Mouse (Mus musculus): ENCODE measurements around the gene Nckap5l. TPM values are rescaled to one million over a fixed set of nuclear protein-coding genes. Genes with fewer than 3 reads are reported as not detected.

Gene Nckap5l
- polyA plus RNA-seq (2012; ENCODE audit: insufficient read depth, insufficient read length, low replicate concordance, missing spikeins): not detected in 2 replicates

DNA sequence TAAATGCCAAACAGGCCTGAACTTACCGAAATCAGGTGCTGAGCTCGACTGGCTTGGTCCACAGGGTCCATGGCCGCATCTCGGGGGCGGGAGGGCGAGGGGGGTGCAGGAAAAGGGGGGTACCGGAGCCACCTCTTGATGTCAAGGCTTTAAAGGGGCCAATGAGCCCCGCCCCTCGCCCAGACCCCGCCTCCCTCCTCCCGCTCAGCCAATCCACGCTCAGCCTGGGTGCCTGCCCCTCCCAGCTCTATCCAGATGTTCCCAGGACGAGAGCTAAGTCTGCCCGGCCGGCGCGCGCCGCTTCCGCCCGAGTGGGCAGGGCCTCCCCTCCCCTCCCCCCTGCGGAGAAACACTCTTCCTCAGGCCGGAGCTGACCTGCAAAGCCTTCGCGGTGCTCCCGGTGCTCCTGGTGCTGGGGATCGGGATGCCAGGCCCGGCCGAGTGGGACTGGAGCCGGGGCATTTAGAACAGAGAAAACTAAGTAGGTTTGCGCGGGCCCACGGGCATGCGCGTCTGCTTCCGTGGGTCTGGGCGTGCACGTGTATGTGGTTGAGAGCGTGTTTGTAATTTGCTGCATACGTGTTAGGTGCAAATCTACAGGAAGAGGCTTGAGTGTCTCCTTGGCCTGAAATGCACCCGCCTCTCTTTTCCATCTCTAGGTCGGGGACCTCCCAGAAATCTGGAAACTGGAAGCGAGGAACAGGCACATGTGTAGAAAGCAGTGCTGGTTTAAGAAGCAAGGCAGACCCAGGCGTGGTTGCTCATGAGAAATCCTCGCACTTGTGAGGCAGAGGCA is at the start of gene Nckap5l:
Gene Nckap5l (minus strand): TSS at position 143 of the 796 bp plus-strand sequence.
- under 1% methylated on average over 45 of the region's 45 CpGs for WGBS
- TF ChIP-seq CTCF (IDR thresholded peaks at IDR 0.05; ENCODE audit: insufficient read depth, low read depth, low read length): no peak
- peak; percentile 12; the same call in 1 of the 2 replicates for TF ChIP-seq POLR2A (IDR thresholded peaks at IDR 0.05; ENCODE audit: insufficient read depth, low read depth, low read length)
- peaks cover 31% of the 10 kb centered on the region for H3K4me1 ChIP-seq (ENCODE audit: control insufficient read depth, insufficient read depth, low read length)
- H3K27ac ChIP-seq (ENCODE audit: insufficient read depth, low read depth, low read length): peak within 1 kb of the TSS; percentile 71
- peak within 1 kb of the TSS; percentile 65 for H3K4me3 ChIP-seq (ENCODE audit: insufficient read depth, low read depth, low read length)

DNA sequence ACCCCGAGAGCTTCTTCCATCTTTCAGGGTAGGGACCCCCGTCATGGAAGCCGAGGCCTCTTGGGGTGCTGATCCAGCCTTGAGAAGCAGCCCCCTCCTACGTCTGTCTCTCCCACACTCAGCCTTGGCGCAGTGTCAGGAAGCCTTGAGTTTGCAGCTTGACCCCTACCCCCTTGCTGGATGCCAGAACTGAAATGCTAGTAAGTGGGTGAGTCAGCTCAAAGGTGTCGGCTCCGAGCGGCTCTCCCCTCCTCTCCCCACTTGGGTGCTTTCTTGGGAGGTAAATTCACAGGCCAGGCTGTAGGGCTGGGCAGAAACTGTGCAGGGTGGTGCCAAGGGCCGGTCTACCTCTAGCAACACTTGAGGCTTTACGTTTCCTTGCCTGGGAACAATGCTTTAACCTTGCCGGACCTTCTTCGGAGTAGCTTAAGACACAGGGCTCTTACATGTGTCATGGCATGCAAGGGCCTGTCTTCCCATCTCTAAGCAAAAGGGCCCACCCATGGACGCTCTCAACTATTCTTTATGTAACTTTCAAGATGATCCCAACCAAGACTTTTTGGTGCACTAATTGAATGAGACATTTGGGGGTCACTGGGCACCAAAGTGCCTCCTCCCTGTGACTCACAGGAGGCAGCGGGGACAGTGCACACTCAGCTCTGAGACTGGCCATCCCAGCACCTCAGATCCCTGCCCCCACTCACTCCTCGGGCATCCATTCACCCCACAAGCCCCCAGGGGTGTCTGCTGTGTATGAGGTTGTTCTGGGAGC is 48.0 kb upstream of the Nckap5l start:
- peak overlapping the region; percentile 37 for H3K27ac ChIP-seq (ENCODE audit: insufficient read depth, low read depth, low read length)
- TF ChIP-seq CTCF (IDR thresholded peaks at IDR 0.05; ENCODE audit: insufficient read depth, low read depth, low read length) (no peak), POLR2A (IDR thresholded peaks at IDR 0.05; ENCODE audit: insufficient read depth, low read depth, low read length) (no peak)
- WGBS: 71% methylated on average over 15 of the region's 15 CpGs

DNA sequence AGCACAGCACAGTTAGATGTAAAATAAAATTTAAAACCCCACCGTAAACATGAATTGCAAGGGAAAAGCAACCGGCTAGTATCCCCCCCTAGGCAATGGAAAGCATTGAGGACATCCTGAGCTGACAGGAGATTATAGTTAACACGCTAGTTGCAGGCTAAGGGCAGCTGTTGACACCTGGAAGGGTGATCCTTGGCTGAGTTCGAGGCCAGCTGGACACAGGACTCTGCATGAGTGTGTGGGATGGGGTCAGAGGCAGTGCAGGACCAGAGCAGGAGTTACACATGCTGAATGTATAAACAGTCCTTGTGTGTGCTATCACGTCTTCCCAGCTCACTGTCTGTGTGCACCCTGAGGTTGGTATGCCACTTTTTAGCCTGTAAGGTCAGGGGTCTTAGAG is 45.7 kb upstream of the Nckap5l start:
- H3K4me1 ChIP-seq (ENCODE audit: control insufficient read depth, insufficient read depth, low read length): peaks cover 65% of the 10 kb centered on the region
- TF ChIP-seq CTCF (IDR thresholded peaks at IDR 0.05; ENCODE audit: insufficient read depth, low read depth, low read length): no peak
- no peak for TF ChIP-seq POLR2A (IDR thresholded peaks at IDR 0.05; ENCODE audit: insufficient read depth, low read depth, low read length)

More for the DNA sequence above, 48.0 kb upstream of the Nckap5l start:
- Histone ChIP-seq H3K4me1 (ENCODE audit: control insufficient read depth, insufficient read depth, low read length) (peaks cover 47% of the 10 kb centered on the region), H3K4me3 (ENCODE audit: insufficient read depth, low read depth, low read length) (no peak overlapping the region)

DNA sequence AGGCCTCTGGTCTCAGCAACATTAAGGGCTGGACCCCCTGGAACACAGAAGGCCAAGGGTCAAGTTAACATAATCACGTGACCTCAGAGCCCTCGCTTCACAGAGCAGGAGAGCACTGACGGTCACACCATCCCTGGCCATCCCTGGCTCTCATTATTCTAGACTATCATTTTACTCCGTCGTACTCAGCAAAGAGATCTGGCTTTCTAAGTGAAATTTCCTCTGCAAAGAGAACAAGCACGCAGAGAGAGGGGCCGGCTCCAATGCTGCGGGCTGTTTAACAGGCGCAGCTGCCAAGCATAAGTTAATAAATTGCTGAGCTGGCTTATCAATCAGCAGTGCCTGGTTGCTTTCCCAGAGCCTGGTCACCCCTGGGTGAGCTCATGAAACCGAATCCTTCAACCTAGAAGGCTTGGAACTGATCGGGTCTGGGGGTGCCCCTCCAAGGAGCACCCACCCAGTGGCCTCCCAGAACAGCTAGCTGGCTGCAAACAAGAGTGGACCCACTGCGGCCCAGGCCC is 44.8 kb upstream of the Nckap5l start:
- Histone ChIP-seq H3K4me3 (ENCODE audit: insufficient read depth, low read depth, low read length) (no peak overlapping the region), H3K4me1 (ENCODE audit: control insufficient read depth, insufficient read depth, low read length) (peaks cover 72% of the 10 kb centered on the region), H3K27ac (ENCODE audit: insufficient read depth, low read depth, low read length) (peak overlapping the region; percentile 95)
- no peak for TF ChIP-seq CTCF (IDR thresholded peaks at IDR 0.05; ENCODE audit: insufficient read depth, low read depth, low read length)
- TF ChIP-seq POLR2A (IDR thresholded peaks at IDR 0.05; ENCODE audit: insufficient read depth, low read depth, low read length): no peak
- WGBS: 36% methylated on average over 12 of the region's 12 CpGs

More for the DNA sequence above, 45.7 kb upstream of the Nckap5l start:
- Histone ChIP-seq H3K4me3 (ENCODE audit: insufficient read depth, low read depth, low read length) (no peak overlapping the region), H3K27ac (ENCODE audit: insufficient read depth, low read depth, low read length) (no peak overlapping the region)
- 80% methylated on average over 5 of the region's 5 CpGs for WGBS

DNA sequence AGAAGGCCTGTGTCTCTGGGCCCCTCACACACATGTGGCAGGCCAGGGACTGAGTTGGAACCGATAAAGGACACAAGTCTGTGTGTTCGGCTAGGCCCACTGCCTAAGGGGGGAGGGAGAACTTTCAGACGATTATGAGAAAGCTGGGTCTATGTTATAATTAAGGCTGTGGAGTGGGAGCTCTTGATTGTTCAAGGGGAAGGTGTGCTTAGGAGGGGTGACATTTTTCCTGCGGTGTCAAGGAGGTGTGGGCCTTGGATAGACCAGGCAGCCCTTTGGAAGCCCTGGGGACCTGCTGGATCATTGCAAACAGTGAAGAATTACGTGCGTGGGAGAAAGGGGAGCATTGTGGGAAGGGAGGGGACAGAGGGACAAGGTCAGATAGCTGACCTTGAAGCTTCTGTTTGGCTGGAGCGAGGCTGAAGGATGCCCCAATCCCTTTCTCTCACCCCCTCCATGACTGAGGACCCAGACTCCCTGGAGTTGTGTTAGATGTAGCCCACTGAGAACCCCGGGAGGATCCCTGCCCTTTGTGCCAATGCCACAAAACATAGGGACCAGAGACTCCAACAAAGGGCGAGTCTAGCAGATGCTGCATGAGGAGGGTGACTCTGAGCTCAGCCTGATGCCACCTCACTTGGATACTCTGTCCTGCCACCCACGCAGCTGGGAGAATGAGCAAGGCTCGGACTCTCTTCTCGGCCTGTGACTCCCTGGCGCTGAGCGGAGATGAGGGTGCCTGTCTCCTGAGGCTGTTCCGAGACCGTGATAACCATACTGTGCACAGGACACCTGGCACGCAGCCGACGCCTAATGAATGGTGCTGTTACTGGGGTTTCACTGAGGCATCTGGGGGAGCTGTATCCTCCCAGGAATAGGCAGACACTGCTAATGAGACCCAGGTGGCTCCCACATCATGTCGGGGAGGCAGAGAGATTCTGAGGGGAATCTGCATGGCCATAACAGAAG is 44.0 kb upstream of the Nckap5l start:
- peaks cover 74% of the 10 kb centered on the region for H3K4me1 ChIP-seq (ENCODE audit: control insufficient read depth, insufficient read depth, low read length)
- WGBS: 29% methylated on average over 20 of the region's 20 CpGs
- no peak overlapping the region for H3K4me3 ChIP-seq (ENCODE audit: insufficient read depth, low read depth, low read length)
- H3K27ac ChIP-seq (ENCODE audit: insufficient read depth, low read depth, low read length): peak overlapping the region; percentile 95
- TF ChIP-seq CTCF (IDR thresholded peaks at IDR 0.05; ENCODE audit: insufficient read depth, low read depth, low read length): no peak
- no peak for TF ChIP-seq POLR2A (IDR thresholded peaks at IDR 0.05; ENCODE audit: insufficient read depth, low read depth, low read length)

DNA sequence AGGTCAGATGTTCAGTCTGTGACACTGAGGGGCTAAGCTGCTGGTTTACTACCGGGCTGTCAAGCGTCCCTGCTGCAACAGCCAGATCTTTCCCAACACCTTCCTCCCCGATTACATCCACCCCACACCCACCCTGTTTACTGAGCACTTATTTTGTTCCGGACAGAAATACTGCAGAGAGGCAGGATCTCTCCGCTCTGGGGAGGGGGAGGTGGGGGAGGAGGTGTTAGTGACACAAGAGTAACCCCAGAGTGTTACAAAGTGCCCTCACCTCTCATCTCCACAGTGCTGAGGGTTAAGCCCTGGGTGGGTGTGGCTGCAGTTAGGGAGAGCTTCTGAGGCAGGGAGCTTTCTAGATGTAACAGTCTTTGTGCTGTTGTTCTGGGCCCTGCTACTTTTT is 42.8 kb upstream of the Nckap5l start:
- Histone ChIP-seq H3K27ac (ENCODE audit: insufficient read depth, low read depth, low read length) (no peak overlapping the region), H3K4me1 (ENCODE audit: control insufficient read depth, insufficient read depth, low read length) (peaks cover 63% of the 10 kb centered on the region), H3K4me3 (ENCODE audit: insufficient read depth, low read depth, low read length) (no peak overlapping the region)
- 50% methylated on average over 5 of the region's 5 CpGs for WGBS
- TF ChIP-seq POLR2A (IDR thresholded peaks at IDR 0.05; ENCODE audit: insufficient read depth, low read depth, low read length) (no peak), CTCF (IDR thresholded peaks at IDR 0.05; ENCODE audit: insufficient read depth, low read depth, low read length) (no peak)

DNA sequence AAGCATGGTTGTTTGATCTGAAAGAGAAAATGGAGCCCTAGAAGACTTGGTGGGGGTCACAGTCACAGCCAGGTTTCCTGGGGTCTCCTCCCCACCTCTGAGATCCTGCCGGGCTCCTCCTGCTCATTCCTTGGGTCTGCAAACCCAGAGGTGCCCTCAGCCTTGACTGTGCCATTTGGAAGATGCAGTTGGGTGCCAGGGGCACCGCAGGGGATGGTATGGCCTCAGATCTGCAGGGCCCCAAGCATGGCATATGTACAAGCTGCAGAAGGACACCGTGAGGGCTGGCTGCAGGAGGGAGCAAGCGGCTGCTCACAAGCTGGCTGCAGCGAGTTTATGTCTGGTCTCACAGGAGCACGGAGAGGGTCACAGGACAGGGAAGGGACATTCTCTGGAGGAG is 42.2 kb upstream of the Nckap5l start:
- TF ChIP-seq POLR2A (IDR thresholded peaks at IDR 0.05; ENCODE audit: insufficient read depth, low read depth, low read length) (no peak), CTCF (IDR thresholded peaks at IDR 0.05; ENCODE audit: insufficient read depth, low read depth, low read length) (no peak)
- peaks cover 58% of the 10 kb centered on the region for H3K4me1 ChIP-seq (ENCODE audit: control insufficient read depth, insufficient read depth, low read length)
- WGBS: 79% methylated on average over 6 of the region's 6 CpGs
- no peak overlapping the region for H3K4me3 ChIP-seq (ENCODE audit: insufficient read depth, low read depth, low read length)
- H3K27ac ChIP-seq (ENCODE audit: insufficient read depth, low read depth, low read length): no peak overlapping the region

DNA sequence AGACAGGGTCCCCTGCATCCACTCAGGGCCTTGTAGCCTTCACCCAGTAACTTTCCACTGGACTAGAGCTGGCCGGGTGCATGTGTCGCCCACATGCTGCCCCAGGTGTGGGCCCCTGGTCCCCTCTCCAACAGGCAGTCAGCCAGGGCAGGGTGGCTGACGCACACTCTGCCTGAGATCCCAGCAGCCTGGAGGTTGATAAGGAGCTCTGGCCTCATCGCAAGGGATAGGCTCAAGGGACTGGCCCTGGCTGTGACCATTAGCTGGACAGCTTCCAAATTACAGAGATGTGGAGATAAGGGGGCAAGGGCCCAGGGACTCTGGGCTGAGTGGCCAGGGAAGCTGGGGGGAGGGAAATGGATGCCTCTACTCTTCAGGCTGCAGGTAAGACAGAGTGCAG is 41.2 kb upstream of the Nckap5l start:
- no peak for TF ChIP-seq POLR2A (IDR thresholded peaks at IDR 0.05; ENCODE audit: insufficient read depth, low read depth, low read length)
- TF ChIP-seq CTCF (IDR thresholded peaks at IDR 0.05; ENCODE audit: insufficient read depth, low read depth, low read length): no peak
- Histone ChIP-seq H3K4me1 (ENCODE audit: control insufficient read depth, insufficient read depth, low read length) (peaks cover 56% of the 10 kb centered on the region), H3K27ac (ENCODE audit: insufficient read depth, low read depth, low read length) (no peak overlapping the region), H3K4me3 (ENCODE audit: insufficient read depth, low read depth, low read length) (no peak overlapping the region)
- 76% methylated on average over 4 of the region's 4 CpGs for WGBS

Data from olfactory bulb, adult 2 months (tissue).